Mouse (Mus musculus) midbrain, postnatal 0 days (tissue): Measurements from ENCODE around the gene Tedc2. TPM values are rescaled to one million over a fixed set of nuclear protein-coding genes. Genes with fewer than 3 reads are reported as not detected.

Source experiments
- ATAC-seq: fragments of 200-750 bp; cut with Nextera tagmentation; 2 replicates; pipeline ENCODE4 v1.8.0; 2017; ENCODE audit warnings: moderate number of reproducible peaks, mild to moderate bottlenecking, moderate TSS enrichment, moderate library complexity; ENCODE audit not compliant: low FRiP score
- DNase-seq: peaks from one replicate; pipeline ENCODE4 v3.0.0-alpha.2; 2015; ENCODE audit warnings: low spot score
- H3K27ac ChIP-seq: fragments of 300-500 bp; sonication (generic); 2 replicates; pipeline ENCODE4 v1.5.1; 2014; ENCODE audit warnings: low read depth, mild to moderate bottlenecking, low read length, mixed read lengths
- H3K27me3 ChIP-seq: fragments of 300-500 bp; sonication (generic); 2 replicates; pipeline ENCODE4 v1.6.1; 2014; ENCODE audit warnings: low read length, control low read depth, mixed read lengths; ENCODE audit not compliant: insufficient read depth
- H3K36me3 ChIP-seq: fragments of 300-500 bp; sonication (generic); 2 replicates; pipeline ENCODE4 v1.6.1; 2014; ENCODE audit warnings: low read length, control low read depth, mixed read lengths; ENCODE audit not compliant: insufficient read depth
- H3K4me1 ChIP-seq: fragments of 300-500 bp; sonication (generic); 2 replicates; pipeline ENCODE4 v1.6.1; 2014; ENCODE audit warnings: mild to moderate bottlenecking, control low read depth, antibody characterized with exemption, low read length, mixed read lengths; ENCODE audit not compliant: insufficient read depth
- H3K4me2 ChIP-seq: fragments of 300-500 bp; sonication (generic); 2 replicates; pipeline ENCODE4 v1.6.1; 2014; ENCODE audit warnings: low read depth, mild to moderate bottlenecking, low read length, mixed read lengths; ENCODE audit not compliant: poor library complexity, severe bottlenecking
- H3K4me3 ChIP-seq: fragments of 300-500 bp; sonication (generic); 2 replicates; pipeline ENCODE4 v1.5.1; 2014; ENCODE audit warnings: low read depth, mild to moderate bottlenecking, low read length, moderate library complexity
- H3K9ac ChIP-seq: fragments of 300-500 bp; sonication (generic); replicated peaks from 2 replicates; pipeline ENCODE4 v1.6.1; 2014; ENCODE audit warnings: mild to moderate bottlenecking, low read length, moderate library complexity, mixed read lengths; ENCODE audit not compliant: poor library complexity, severe bottlenecking
- H3K9me3 ChIP-seq: fragments of 300-500 bp; sonication (generic); 2 replicates; pipeline ENCODE4 v1.6.1; 2016; ENCODE audit warnings: low read length, control low read depth
- CTCF ChIP-seq: IDR thresholded peaks from 2 replicates; pipeline ENCODE4 v1.5.1; 2016; ENCODE audit warnings: antibody characterized with exemption, mild to moderate bottlenecking
- WGBS: fragments of 180-500 bp; shearing (Covaris S2); extraction: QIAGEN DNeasy Blood & Tissue Kit; methylation state at CpG from one replicate; pipeline ENCODE4 v1.1.7; 2014; 5-methylcytosine and 5-hydroxymethylcytosine counted together
- polyA plus RNA-seq: library from polyadenylated mRNA; unstranded; fragments of >200 nt; fragmentation: Nextera tagmentation; extraction: Ambion mirVana; gene quantifications from 2 replicates; pipeline ENCODE4 v1.2.1, GENCODE M21; 2015
- total RNA-seq: library from RNA; depleted of rRNA; stranded (reverse); fragments of >200 nt; gene quantifications from 2 replicates; pipeline ENCODE4 v1.2.3, GENCODE M21; 2014

Tedc2 gene
- total and polyA plus RNA-seq, 2 experiments from 2014 or later = 9.0 to 17.9 TPM

DNA sequence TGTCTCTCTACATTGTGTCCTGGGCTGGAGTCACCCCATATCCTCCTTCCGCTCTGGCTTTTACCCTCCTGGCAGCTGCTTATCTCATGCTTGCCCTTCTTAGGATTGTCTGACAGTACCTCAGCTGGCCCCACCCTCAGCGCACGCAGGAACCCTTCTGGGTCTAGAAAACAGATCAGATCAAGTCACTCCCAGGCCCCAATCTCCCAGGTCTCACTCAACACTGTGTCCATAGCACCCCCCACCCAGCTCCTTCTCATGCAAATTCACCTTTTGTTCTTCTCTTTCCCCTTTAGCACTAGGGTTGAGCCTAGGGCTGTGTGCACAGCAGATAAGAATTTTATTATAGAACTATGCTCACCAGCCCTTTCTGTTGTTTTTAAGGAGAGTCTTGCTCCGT is 17.6 kb downstream of the Tedc2 start:
- Histone ChIP-seq H3K4me2 (peak overlapping the region; percentile 79), H3K36me3 (0 out of 2 replicates have a peak, but pooled peaks cover 3% of the 10 kb centered on the region), H3K9me3 (no peaks in the 10 kb centered on the region), H3K4me3 (no peak overlapping the region; the same call in 1 of the 2 replicates), H3K9ac (no peak overlapping the region), H3K27me3 (no peaks in the 10 kb centered on the region), H3K4me1 (peaks cover 45% of the 10 kb centered on the region), H3K27ac (no peak overlapping the region)
- ATAC-seq (no peak), DNase-seq (no peak)
- 36% methylated on average over 4 of the region's 4 CpGs for WGBS
- no peak for TF ChIP-seq CTCF

- H3K36me3 ChIP-seq = 0 out of 2 replicates have a peak, but pooled peaks cover 3% of the 10 kb centered on the region
- no peaks in the 10 kb centered on the region for H3K27me3 ChIP-seq
- no peak overlapping the region for H3K4me2 ChIP-seq
- H3K9me3 ChIP-seq = no peaks in the 10 kb centered on the region
- no peak overlapping the region for H3K9ac ChIP-seq
- no peak for TF ChIP-seq CTCF
- DNase-seq (no peak), ATAC-seq (no peak)
- 75% methylated on average over 4 of the region's 4 CpGs for WGBS
- H3K27ac ChIP-seq = no peak overlapping the region
- H3K4me1 ChIP-seq = peaks cover 29% of the 10 kb centered on the region
- no peak overlapping the region for H3K4me3 ChIP-seq
These were observed 19.6 kb downstream of the Tedc2 start for GRCm38 (mm10) chr17:24201092-24201491.

- ATAC-seq (no peak), DNase-seq (no peak)
- no peak for TF ChIP-seq CTCF
- Histone ChIP-seq H3K27me3 (no peaks in the 10 kb centered on the region), H3K4me2 (no peak overlapping the region), H3K4me3 (no peak overlapping the region), H3K9me3 (no peaks in the 10 kb centered on the region), H3K4me1 (peaks cover 24% of the 10 kb centered on the region), H3K36me3 (0 out of 2 replicates have a peak, but pooled peaks cover 3% of the 10 kb centered on the region), H3K9ac (no peak overlapping the region), H3K27ac (no peak overlapping the region)
- 70% methylated on average over 4 of the region's 4 CpGs for WGBS
These were observed 20.9 kb downstream of the Tedc2 start for GRCm38 (mm10) chr17:24199741-24200140.

DNA sequence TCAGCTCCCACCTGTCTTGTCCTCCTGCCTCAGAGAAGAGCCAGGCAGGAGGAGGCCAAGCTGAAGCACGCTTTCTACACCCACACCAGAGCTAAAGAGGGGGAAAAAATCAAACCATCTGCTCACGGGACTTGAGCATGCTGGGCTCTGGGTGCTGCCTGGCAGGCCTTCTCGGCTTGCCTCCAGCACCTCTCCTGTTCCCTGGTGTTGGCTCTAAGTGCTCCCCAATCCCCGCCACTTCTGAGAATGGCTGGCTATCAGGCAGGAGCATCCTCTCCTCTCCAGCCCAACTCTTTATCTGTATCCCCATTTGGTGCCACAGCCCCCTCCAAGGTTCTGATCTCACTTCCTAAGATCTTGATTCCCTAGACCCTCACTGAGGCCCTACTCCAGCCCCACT is 21.4 kb downstream of the Tedc2 start:
- ATAC-seq = no peak
- WGBS = 87% methylated on average over 4 of the region's 4 CpGs
- Histone ChIP-seq H3K36me3 (0 out of 2 replicates have a peak, but pooled peaks cover 3% of the 10 kb centered on the region), H3K4me1 (peaks cover 19% of the 10 kb centered on the region), H3K9ac (no peak overlapping the region), H3K4me2 (no peak overlapping the region), H3K9me3 (no peaks in the 10 kb centered on the region), H3K4me3 (no peak overlapping the region), H3K27ac (no peak overlapping the region), H3K27me3 (no peaks in the 10 kb centered on the region)
- DNase-seq = no peak
- TF ChIP-seq CTCF = no peak

- TF ChIP-seq CTCF = no peak
- peaks cover 3% of the 10 kb centered on the region; the same call in 1 of the 2 replicates for H3K36me3 ChIP-seq
- no peak for DNase-seq
- no peaks in the 10 kb centered on the region for H3K9me3 ChIP-seq
- no peak for ATAC-seq
- no peak overlapping the region for H3K27ac ChIP-seq
- H3K4me2 ChIP-seq = no peak overlapping the region
- peaks cover 3% of the 10 kb centered on the region; the same call in 1 of the 2 replicates for H3K4me1 ChIP-seq
- no peak overlapping the region for H3K9ac ChIP-seq
- WGBS = 60% methylated on average over 15 of the region's 15 CpGs
- H3K27me3 ChIP-seq = no peaks in the 10 kb centered on the region
- H3K4me3 ChIP-seq = no peak overlapping the region
These were observed 23.4 kb downstream of the Tedc2 start for GRCm38 (mm10) chr17:24197032-24197824.

GRCm38 (mm10) chr17:24195349-24195748 is 25.3 kb downstream of the Tedc2 start:
- TF ChIP-seq CTCF = no peak
- peaks cover 3% of the 10 kb centered on the region; the same call in 1 of the 2 replicates for H3K4me1 ChIP-seq
- no peaks in the 10 kb centered on the region; the same call in 1 of the 2 replicates for H3K36me3 ChIP-seq
- DNase-seq = no peak
- H3K27ac ChIP-seq = no peak overlapping the region
- H3K9ac ChIP-seq = no peak overlapping the region
- no peaks in the 10 kb centered on the region for H3K27me3 ChIP-seq
- no peak for ATAC-seq
- no peak overlapping the region for H3K4me3 ChIP-seq
- H3K9me3 ChIP-seq = no peaks in the 10 kb centered on the region
- no peak overlapping the region for H3K4me2 ChIP-seq
- WGBS = 70% methylated on average over 2 of the region's 2 CpGs
